Mouse (Mus musculus): ENCODE measurements around the gene Usp3. TPM values are rescaled to one million over a fixed set of nuclear protein-coding genes. Genes with fewer than 3 reads are reported as not detected.

Gene Usp3
- polyA plus RNA-seq, 1 experiment: 33.3 TPM

- WGBS: 47% methylated on average over 5 of the region's 5 CpGs
- Histone ChIP-seq H3K27ac (ENCODE audit: control insufficient read depth, insufficient read depth, low read depth, low read length, poor library complexity) (peak overlapping the region; percentile 18), H3K4me3 (replicated peaks; ENCODE audit: control insufficient read depth, low read depth, low read length) (no peak overlapping the region), H3K4me1 (ENCODE audit: control insufficient read depth, insufficient read depth, low read length) (peaks cover 15% of the 10 kb centered on the region)
- TF ChIP-seq POLR2A (IDR thresholded peaks at IDR 0.05; ENCODE audit: borderline replicate concordance, control insufficient read depth, low read depth, low read length): no peak
- no peak for TF ChIP-seq CTCF (IDR thresholded peaks at IDR 0.05; ENCODE audit: control insufficient read depth, insufficient read depth, low read length)
These were observed 5.7 kb upstream of the Usp3 start for GRCm38 (mm10) chr9:66598636-66599035.

GRCm38 (mm10) chr9:66597480-66598215, 4.7 kb upstream of the Usp3 start:
- TF ChIP-seq POLR2A (IDR thresholded peaks at IDR 0.05; ENCODE audit: borderline replicate concordance, control insufficient read depth, low read depth, low read length): no peak
- no peak for TF ChIP-seq CTCF (IDR thresholded peaks at IDR 0.05; ENCODE audit: control insufficient read depth, insufficient read depth, low read length)
- Histone ChIP-seq H3K27ac (ENCODE audit: control insufficient read depth, insufficient read depth, low read depth, low read length, poor library complexity) (no peak overlapping the region), H3K4me1 (ENCODE audit: control insufficient read depth, insufficient read depth, low read length) (peaks cover 13% of the 10 kb centered on the region), H3K4me3 (replicated peaks; ENCODE audit: control insufficient read depth, low read depth, low read length) (no peak overlapping the region)
- 63% methylated on average over 7 of the region's 7 CpGs for WGBS

GRCm38 (mm10) chr9:66597076-66597475, 4.1 kb upstream of the Usp3 start:
- no peak overlapping the region for H3K27ac ChIP-seq (ENCODE audit: control insufficient read depth, insufficient read depth, low read depth, low read length, poor library complexity)
- no peak for TF ChIP-seq POLR2A (IDR thresholded peaks at IDR 0.05; ENCODE audit: borderline replicate concordance, control insufficient read depth, low read depth, low read length)
- no peak for TF ChIP-seq CTCF (IDR thresholded peaks at IDR 0.05; ENCODE audit: control insufficient read depth, insufficient read depth, low read length)
- H3K4me1 ChIP-seq (ENCODE audit: control insufficient read depth, insufficient read depth, low read length): peaks cover 13% of the 10 kb centered on the region
- 66% methylated on average over 6 of the region's 6 CpGs for WGBS
- H3K4me3 ChIP-seq (replicated peaks; ENCODE audit: control insufficient read depth, low read depth, low read length): no peak overlapping the region

- WGBS: 85% methylated on average over 5 of the region's 5 CpGs
- TF ChIP-seq POLR2A (IDR thresholded peaks at IDR 0.05; ENCODE audit: borderline replicate concordance, control insufficient read depth, low read depth, low read length) (no peak), CTCF (IDR thresholded peaks at IDR 0.05; ENCODE audit: control insufficient read depth, insufficient read depth, low read length) (no peak)
- Histone ChIP-seq H3K4me1 (ENCODE audit: control insufficient read depth, insufficient read depth, low read length) (peaks cover 10% of the 10 kb centered on the region), H3K4me3 (replicated peaks; ENCODE audit: control insufficient read depth, low read depth, low read length) (no peak overlapping the region), H3K27ac (ENCODE audit: control insufficient read depth, insufficient read depth, low read depth, low read length, poor library complexity) (no peak overlapping the region)
These were observed 3.1 kb upstream of the Usp3 start for GRCm38 (mm10) chr9:66595722-66596675.

- peaks cover 8% of the 10 kb centered on the region for H3K4me1 ChIP-seq (ENCODE audit: control insufficient read depth, insufficient read depth, low read length)
- H3K27ac ChIP-seq (ENCODE audit: control insufficient read depth, insufficient read depth, low read depth, low read length, poor library complexity): peak overlapping the region; percentile 95
These were observed 1.1 kb upstream of the Usp3 start for GRCm38 (mm10) chr9:66594061-66594460.

GRCm38 (mm10) chr9:66593613-66593969, 649 bp upstream of the Usp3 start:
- Histone ChIP-seq H3K27ac (ENCODE audit: control insufficient read depth, insufficient read depth, low read depth, low read length, poor library complexity) (peak overlapping the region; percentile 95), H3K4me1 (ENCODE audit: control insufficient read depth, insufficient read depth, low read length) (peaks cover 5% of the 10 kb centered on the region), H3K4me3 (replicated peaks; ENCODE audit: control insufficient read depth, low read depth, low read length) (peak overlapping the region; percentile 70)
- TF ChIP-seq POLR2A (IDR thresholded peaks at IDR 0.05; ENCODE audit: borderline replicate concordance, control insufficient read depth, low read depth, low read length): no peak
- TF ChIP-seq CTCF (IDR thresholded peaks at IDR 0.05; ENCODE audit: control insufficient read depth, insufficient read depth, low read length): no peak
- WGBS: under 1% methylated on average over 12 of the region's 12 CpGs

More at GRCm38 (mm10) chr9:66594061-66594460, 1.1 kb upstream of the Usp3 start:
- 15% methylated on average over 3 of the region's 3 CpGs for WGBS
- no peak overlapping the region for H3K4me3 ChIP-seq (replicated peaks; ENCODE audit: control insufficient read depth, low read depth, low read length)
- TF ChIP-seq POLR2A (IDR thresholded peaks at IDR 0.05; ENCODE audit: borderline replicate concordance, control insufficient read depth, low read depth, low read length) (no peak), CTCF (IDR thresholded peaks at IDR 0.05; ENCODE audit: control insufficient read depth, insufficient read depth, low read length) (no peak)

GRCm38 (mm10) chr9:66591851-66592645, 894 bp downstream of the Usp3 start:
- H3K27ac ChIP-seq (ENCODE audit: control insufficient read depth, insufficient read depth, low read depth, low read length, poor library complexity): peak overlapping the region; percentile 97
- H3K4me1 ChIP-seq (ENCODE audit: control insufficient read depth, insufficient read depth, low read length): peaks cover 3% of the 10 kb centered on the region
- 2% methylated on average over 63 of the region's 83 CpGs for WGBS
- H3K4me3 ChIP-seq (replicated peaks; ENCODE audit: control insufficient read depth, low read depth, low read length): peak overlapping the region; percentile 87
- TF ChIP-seq POLR2A (IDR thresholded peaks at IDR 0.05; ENCODE audit: borderline replicate concordance, control insufficient read depth, low read depth, low read length) (peak; percentile 28; the same call in 1 of the 2 replicates), CTCF (IDR thresholded peaks at IDR 0.05; ENCODE audit: control insufficient read depth, insufficient read depth, low read length) (no peak)

Data from bone marrow, adult 2 months (tissue).